Mouse (Mus musculus) layer of hippocampus, adult 9-10 months (tissue): ENCODE results near the gene Ugt1a6b.
"Not testable (repeated sequence)": the region's sequence is repeated elsewhere in the genome, so short reads cannot be mapped to it uniquely, and the experiment has no call there.

Experiments used
- DNase-seq: peaks from one replicate; pipeline ENCODE4 v3.0.0; 2022; ENCODE audit warnings: low spot score

The Ugt1a6b gene

GRCm38 (mm10) chr1:88199996-88200395 lies 96.9 kb downstream of the Ugt1a6b start:
- DNase-seq, result no peak

- DNase-seq, result no peak
Observed at GRCm38 (mm10) chr1:88200456-88200855, 97.4 kb downstream of the Ugt1a6b start, which contains the start of gene Ugt1a2. Gene Ugt1a2, plus strand, starts transcription at chr1:88200601.

- no peak for DNase-seq
Observed at GRCm38 (mm10) chr1:88205294-88205922, 102.4 kb downstream of the Ugt1a6b start, which contains the start of gene Dnajb3. Gene Dnajb3, minus strand, starts transcription at chr1:88205782.

GRCm38 (mm10) chr1:88206843-88207479 lies 103.9 kb downstream of the Ugt1a6b start:
- no peak for DNase-seq

GRCm38 (mm10) chr1:88211812-88212211 lies 108.8 kb downstream of the Ugt1a6b start, which contains the start of gene Ugt1a1:
Gene Ugt1a1, plus strand, starts transcription at chr1:88211959.
- no peak for DNase-seq

GRCm38 (mm10) chr1:88212341-88213045 lies 109.4 kb downstream of the Ugt1a6b start:
- no peak for DNase-seq

GRCm38 (mm10) chr1:88213061-88213460 lies 110.0 kb downstream of the Ugt1a6b start:
- no peak for DNase-seq

- DNase-seq, result no peak
Observed at GRCm38 (mm10) chr1:88213766-88214461, 110.9 kb downstream of the Ugt1a6b start.

- no peak for DNase-seq
Observed at GRCm38 (mm10) chr1:88214462-88214952, 111.5 kb downstream of the Ugt1a6b start.

- no peak for DNase-seq
Observed at GRCm38 (mm10) chr1:88215466-88216380, 112.7 kb downstream of the Ugt1a6b start.

- no peak for DNase-seq
Observed at GRCm38 (mm10) chr1:88216551-88216950, 113.5 kb downstream of the Ugt1a6b start.

GRCm38 (mm10) chr1:88217144-88217543 lies 114.1 kb downstream of the Ugt1a6b start:
- DNase-seq, result no peak

GRCm38 (mm10) chr1:88217576-88217975 lies 114.5 kb downstream of the Ugt1a6b start:
- DNase-seq, result no peak

GRCm38 (mm10) chr1:88218051-88218450 lies 115.0 kb downstream of the Ugt1a6b start:
- DNase-seq, result no peak

- DNase-seq, result no peak
Observed at GRCm38 (mm10) chr1:88218591-88218990, 115.5 kb downstream of the Ugt1a6b start.

- no peak for DNase-seq
Observed at GRCm38 (mm10) chr1:88219054-88219453, 116.0 kb downstream of the Ugt1a6b start.

GRCm38 (mm10) chr1:88220336-88220735 lies 117.3 kb downstream of the Ugt1a6b start:
- DNase-seq, result no peak

GRCm38 (mm10) chr1:88222216-88222615 lies 119.2 kb downstream of the Ugt1a6b start:
- DNase-seq, result no peak

- DNase-seq, result not testable (repeated sequence)
Observed at GRCm38 (mm10) chr1:88223011-88223515, 120.0 kb downstream of the Ugt1a6b start.

- no peak for DNase-seq
Observed at GRCm38 (mm10) chr1:88223591-88223990, 120.5 kb downstream of the Ugt1a6b start.
